Mouse (Mus musculus): ENCODE data around the gene Plch1.

Plch1 gene

GRCm38 (mm10) chr3:63852828-63853227 is 46.4 kb downstream of the Plch1 start:
- DNase-seq: no peak

- no peak for DNase-seq
These were observed 48.1 kb downstream of the Plch1 start for GRCm38 (mm10) chr3:63851125-63851698.

- DNase-seq: no peak
These were observed 49.4 kb downstream of the Plch1 start for GRCm38 (mm10) chr3:63849765-63850346.

DNA sequence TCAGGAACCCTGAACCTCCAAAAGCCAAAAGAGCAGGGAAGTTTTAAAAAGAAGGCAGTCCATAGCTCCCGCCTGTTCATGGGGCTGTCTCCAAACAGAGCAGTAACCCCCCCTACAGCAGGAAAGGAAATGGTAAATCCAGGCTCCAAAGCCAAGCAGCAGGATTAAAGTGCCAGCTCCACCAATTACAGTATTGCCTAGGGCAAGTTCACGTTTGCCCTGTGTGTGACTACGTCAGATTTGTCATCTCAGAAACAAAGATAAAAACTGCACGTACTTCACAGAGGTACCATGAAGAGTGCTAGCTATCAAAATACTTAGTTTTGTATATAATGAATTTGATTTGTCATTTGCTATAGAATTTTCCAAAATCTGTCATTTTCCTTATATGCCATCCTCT is 55.1 kb downstream of the Plch1 start:
- DNase-seq: no peak

GRCm38 (mm10) chr3:63842436-63842835 is 56.8 kb downstream of the Plch1 start:
- no peak for DNase-seq

- no peak for DNase-seq
These were observed 61.5 kb downstream of the Plch1 start for GRCm38 (mm10) chr3:63837750-63838149.

DNA sequence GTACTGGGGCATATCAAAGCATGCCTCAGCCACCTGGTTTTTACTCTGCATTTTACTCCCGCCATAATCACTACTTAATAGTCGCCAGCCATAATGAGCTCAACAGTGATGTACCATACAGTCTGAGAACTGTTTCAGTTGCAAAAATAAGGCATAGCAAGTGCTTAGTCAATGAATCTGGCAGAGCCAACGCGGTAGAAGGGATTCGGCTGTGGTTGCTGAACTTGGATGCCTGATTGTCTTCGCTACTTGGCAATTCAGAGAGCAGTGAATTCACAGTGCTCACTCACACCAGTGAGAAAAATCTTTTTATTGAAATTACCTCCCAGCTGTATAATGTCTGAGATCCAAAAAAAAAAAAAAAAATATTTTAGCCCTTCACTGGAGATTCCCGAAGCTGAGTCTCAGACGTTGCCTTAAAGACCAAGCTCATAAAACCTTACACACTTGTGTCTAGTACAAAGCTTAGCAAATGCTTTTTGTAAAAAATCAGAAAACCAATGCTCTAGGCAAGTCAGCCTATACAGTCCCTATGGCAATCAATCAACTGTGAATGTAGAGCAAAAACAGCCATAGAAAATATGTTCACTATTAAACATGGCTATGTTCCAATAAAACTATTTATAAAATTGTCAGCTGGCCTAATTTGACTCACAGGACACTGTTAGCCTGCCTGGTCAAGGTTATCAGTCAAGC is 62.2 kb downstream of the Plch1 start:
- DNase-seq: no peak

DNA sequence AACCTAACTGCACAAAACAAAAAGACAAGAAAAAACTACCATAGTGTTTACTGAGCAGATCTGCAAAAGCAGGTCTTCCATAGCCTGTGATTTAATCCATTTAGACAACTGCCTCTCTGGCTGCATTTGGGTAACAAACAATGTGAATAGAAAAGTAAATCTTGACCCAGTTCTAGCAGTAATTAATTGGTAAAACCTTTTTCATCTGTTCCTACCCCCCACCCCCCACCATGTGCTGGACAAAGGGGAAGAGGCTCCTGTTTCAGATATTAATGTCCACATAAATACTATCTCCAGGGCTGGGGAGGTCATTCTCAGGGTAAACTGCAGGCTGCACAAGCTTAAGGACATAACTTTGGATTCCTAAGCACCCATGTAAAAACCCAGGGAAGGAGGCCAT is 63.5 kb downstream of the Plch1 start:
- no peak for DNase-seq

GRCm38 (mm10) chr3:63823874-63824400 is 75.3 kb downstream of the Plch1 start:
- DNase-seq: no peak

GRCm38 (mm10) chr3:63822631-63823030 is 76.6 kb downstream of the Plch1 start:
- DNase-seq: no peak

- peak; percentile 27 to 39 for DNase-seq
These were observed 84.1 kb downstream of the Plch1 start for GRCm38 (mm10) chr3:63815131-63815530.

- DNase-seq: no peak
These were observed 85.1 kb downstream of the Plch1 start for GRCm38 (mm10) chr3:63814203-63814602.

GRCm38 (mm10) chr3:63806906-63807305 is 92.4 kb downstream of the Plch1 start:
- DNase-seq: peak in 1 of 2 experiments; percentile 3

DNA sequence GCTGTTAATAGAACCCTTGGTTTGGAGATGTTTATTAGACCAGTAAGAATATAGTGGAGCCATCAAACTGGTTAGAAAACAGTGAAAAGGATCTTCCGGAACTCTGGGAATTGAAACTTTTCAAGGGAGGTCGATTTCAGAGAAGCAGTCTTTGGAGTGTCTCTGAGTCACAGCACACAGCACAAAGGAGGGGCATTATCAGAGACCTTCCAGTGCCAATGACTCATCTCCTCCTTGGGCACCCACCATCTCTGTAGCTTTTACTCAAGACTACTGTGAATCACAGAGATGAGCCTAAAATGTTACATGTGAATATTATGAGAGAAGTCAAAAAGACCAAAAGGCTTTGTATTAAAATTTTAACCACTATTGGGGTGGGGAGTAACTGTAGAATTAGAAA is 93.8 kb downstream of the Plch1 start:
- DNase-seq: no peak

DNA sequence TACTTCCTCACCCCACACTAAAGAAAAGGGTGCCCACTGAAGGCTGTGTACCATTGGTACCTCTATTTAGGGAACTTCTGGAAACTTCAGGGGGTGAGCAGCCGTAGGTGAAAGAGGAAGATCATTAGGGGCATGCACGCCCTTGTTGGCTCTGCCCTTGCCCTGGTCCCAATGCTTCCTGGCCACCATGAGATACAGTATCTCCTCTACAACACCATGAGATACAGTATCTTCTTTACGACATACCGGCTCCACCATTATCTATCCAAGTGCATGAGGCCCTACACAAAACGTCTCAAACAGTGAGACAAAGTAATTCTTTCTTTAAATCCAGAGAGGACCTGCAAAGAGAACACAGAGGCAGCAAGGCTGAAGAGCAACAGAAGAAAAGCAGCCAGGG is 98.6 kb downstream of the Plch1 start:
- no peak for DNase-seq

GRCm38 (mm10) chr3:63786805-63787365 is 112.4 kb downstream of the Plch1 start:
- no peak for DNase-seq

GRCm38 (mm10) chr3:63772617-63773305 is 126.5 kb downstream of the Plch1 start:
- DNase-seq: no peak

DNA sequence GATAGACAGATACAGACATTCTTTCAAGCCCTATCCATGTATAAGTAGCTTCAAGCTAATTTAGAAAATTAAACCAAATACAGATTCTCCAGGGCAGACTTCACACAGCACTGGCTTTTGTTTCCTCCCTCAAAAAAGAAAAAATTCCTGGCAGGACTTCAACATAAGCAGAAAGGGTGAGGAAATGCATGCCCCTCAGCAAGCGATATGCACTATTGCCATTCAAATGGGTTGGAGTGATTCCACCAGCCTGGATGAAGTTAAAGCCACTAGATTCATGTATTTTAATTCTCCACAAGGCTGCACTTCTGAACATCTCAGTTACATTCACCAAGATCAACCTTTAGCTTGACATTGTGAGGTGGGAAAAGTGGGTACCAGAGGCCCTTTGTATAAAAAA is 138.5 kb downstream of the Plch1 start:
- DNase-seq: no peak

DNA sequence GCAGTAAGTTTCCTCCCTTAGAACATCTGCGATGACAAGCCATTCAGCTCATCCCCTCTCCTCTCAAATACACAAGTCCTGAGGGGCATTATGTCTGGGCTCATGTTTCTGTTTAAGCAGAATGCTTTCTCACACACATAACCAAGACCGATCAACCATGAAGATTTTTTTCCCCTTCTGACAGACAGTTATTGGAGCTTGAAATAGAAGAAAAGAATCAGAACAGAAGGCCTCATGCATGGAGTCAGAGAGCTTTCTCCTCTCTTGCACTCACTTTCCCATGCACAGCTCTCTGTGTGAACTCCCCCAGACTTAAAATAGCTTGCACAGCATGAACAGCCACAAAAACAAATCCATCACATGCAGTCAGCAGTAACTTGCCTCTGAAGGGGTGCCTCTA is 159.2 kb downstream of the Plch1 start:
- DNase-seq: no peak

GRCm38 (mm10) chr3:63728325-63728724 is 170.9 kb downstream of the Plch1 start:
- DNase-seq: no peak

- no peak for DNase-seq
These were observed 172.5 kb downstream of the Plch1 start for GRCm38 (mm10) chr3:63726667-63727342.

- no peak for DNase-seq
These were observed 205.6 kb downstream of the Plch1 start for GRCm38 (mm10) chr3:63693694-63694093.

- no peak for DNase-seq
These were observed 206.5 kb downstream of the Plch1 start for GRCm38 (mm10) chr3:63692727-63693126.
